ENCODE assay signal across 21 mouse cellular contexts in genomic region chr7:24428725-24429124, GRCm38 (mm10). TPM values are rescaled to one million over a fixed set of nuclear protein-coding genes. Genes with fewer than 3 reads are reported as not detected.
DNase-seq lines count a peak whose midpoint lies in the region; ATAC-seq and TF ChIP-seq lines count a peak whose summit lies in the region.
"Had no signal": no experiment of that assay in that cellular context is flagged by ENCODE, and none has a peak within 500 bp of the region (broad histone marks: within the 10 kb centered on the region; RNA-seq: fewer than 3 reads in every experiment).

No protein-coding gene starts in this region.

- WGBS in cerebellum, adult 2 months = 78% methylated on average over 5 of the region's 5 CpGs
- 83% methylated on average over 5 of the region's 5 CpGs for WGBS in forebrain, embryonic 14.5 days
- 89% methylated on average over 5 of the region's 5 CpGs for WGBS in forebrain, embryonic 10.5 days

- no peak overlapping the region for H3K4me3 ChIP-seq in cerebellum, adult 2 months (replicated peaks; ENCODE audit: insufficient read depth, low read depth, low read length)
- H3K4me3 ChIP-seq in forebrain, embryonic 14.5 days (ENCODE audit: low read depth, low read length) = no peak overlapping the region
- H3K4me3 ChIP-seq in forebrain, embryonic 10.5 days = no peak overlapping the region
- no peak overlapping the region for H3K4me3 ChIP-seq in gastrocnemius, adult 2 months
- no peak overlapping the region for H3K4me3 ChIP-seq in myocyte
- H3K4me3 ChIP-seq: embryonic facial prominence, embryonic 13.5 days; heart, embryonic 13.5 days had no signal

- intact Hi-C loops in gastrocnemius, adult 2 months (cut with DNase I) = no loop called here

- no peak overlapping the region for H3K9ac ChIP-seq in forebrain, embryonic 14.5 days (ENCODE audit: low read length)
- H3K9ac ChIP-seq: embryonic facial prominence, embryonic 13.5 days had no signal

- ATAC-seq in forebrain, embryonic 14.5 days = no peak

- peaks cover under 1% of the 10 kb centered on the region; the same call in 1 of the 2 replicates for H3K36me3 ChIP-seq in forebrain, embryonic 14.5 days (ENCODE audit: control insufficient read depth, insufficient read depth, low read length)
- H3K36me3 ChIP-seq in forebrain, embryonic 10.5 days (replicated peaks) = no peaks in the 10 kb centered on the region
- no peaks in the 10 kb centered on the region for H3K36me3 ChIP-seq in myocyte (ENCODE audit: control insufficient read depth, insufficient read depth)
- H3K36me3 ChIP-seq: heart, embryonic 13.5 days had no signal

- H3K79me2 ChIP-seq in myocyte (ENCODE audit: control insufficient read depth, insufficient read depth) = no peaks in the 10 kb centered on the region

- H3K27ac ChIP-seq in cerebellum, adult 2 months (ENCODE audit: insufficient read depth, low read length) = peak overlapping the region; percentile 52; the same call in 1 of the 2 replicates
- H3K27ac ChIP-seq in forebrain, embryonic 14.5 days (ENCODE audit: low read depth, low read length) = peak overlapping the region; percentile 56; the same call in 1 of the 2 replicates
- H3K27ac ChIP-seq in forebrain, embryonic 10.5 days = no peak overlapping the region
- peak overlapping the region; percentile 87 for H3K27ac ChIP-seq in gastrocnemius, adult 2 months
- H3K27ac ChIP-seq: embryonic facial prominence, embryonic 13.5 days had no signal

- peak in 1 of 2 experiments; percentile 35 for DNase-seq in cerebellum, adult 2 months
- no peak for DNase-seq in cerebellum, adult 8-10 months
- no peak for DNase-seq in forebrain, embryonic 14.5 days (ENCODE audit: low spot score)
- DNase-seq in forebrain, embryonic 10.5 days (ENCODE audit: extremely low spot score, low spot score) = no peak
- no peak for DNase-seq in gastrocnemius, adult 2 months
- DNase-seq in gastrocnemius, postnatal 4 days (ENCODE audit: low spot score in 2 of 2) = no peak
- DNase-seq: gastrocnemius, postnatal 14 days; kidney, adult 11 months; kidney, adult 9 months had no signal

- TF ChIP-seq POLR2A in cerebellum, adult 2 months (IDR thresholded peaks at IDR 0.05; ENCODE audit: borderline replicate concordance, insufficient read depth, low read length) = no peak
- TF ChIP-seq POLR2A in myocyte (IDR thresholded peaks at IDR 0.05; ENCODE audit: insufficient read length, low read depth) = no peak

- no peak overlapping the region for H3ac ChIP-seq in myocyte (ENCODE audit: control insufficient read depth, insufficient read length)

- H3K9me3 ChIP-seq in forebrain, embryonic 14.5 days (replicated peaks; ENCODE audit: control insufficient read depth, low read length) = no peaks in the 10 kb centered on the region
- peaks cover 20% of the 10 kb centered on the region for H3K9me3 ChIP-seq in forebrain, embryonic 10.5 days
- H3K9me3 ChIP-seq: heart, embryonic 13.5 days had no signal

- no peaks in the 10 kb centered on the region for H3K27me3 ChIP-seq in cerebellum, adult 2 months (ENCODE audit: control insufficient read depth, insufficient read depth, low read length)
- H3K27me3 ChIP-seq in forebrain, embryonic 14.5 days (replicated peaks; ENCODE audit: control insufficient read depth, insufficient read depth, low read length) = no peaks in the 10 kb centered on the region
- peaks cover 18% of the 10 kb centered on the region for H3K27me3 ChIP-seq in forebrain, embryonic 10.5 days (ENCODE audit: poor library complexity, severe bottlenecking)
- no peaks in the 10 kb centered on the region for H3K27me3 ChIP-seq in myocyte (ENCODE audit: control insufficient read depth, insufficient read depth, insufficient read length)

- H3K4me1 ChIP-seq in cerebellum, adult 2 months (ENCODE audit: control insufficient read depth, insufficient read depth, low read length) = peaks cover 71% of the 10 kb centered on the region
- no peaks in the 10 kb centered on the region for H3K4me1 ChIP-seq in forebrain, embryonic 14.5 days (ENCODE audit: control insufficient read depth, insufficient read depth, low read length)
- no peaks in the 10 kb centered on the region for H3K4me1 ChIP-seq in forebrain, embryonic 10.5 days
- H3K4me1 ChIP-seq: embryonic facial prominence, embryonic 13.5 days had no signal

- no peak for TF ChIP-seq CTCF in cerebellum, adult 2 months (IDR thresholded peaks at IDR 0.05; ENCODE audit: borderline replicate concordance, insufficient read depth, low read depth, low read length)
- TF ChIP-seq CTCF in gastrocnemius, adult 2 months (IDR thresholded peaks at IDR 0.05) = no peak

- H3K4me2 ChIP-seq in forebrain, embryonic 14.5 days (ENCODE audit: low read length) = no peak overlapping the region
- peak overlapping the region; percentile 51 for H3K4me2 ChIP-seq in myocyte (ENCODE audit: low read depth)
- H3K4me2 ChIP-seq: embryonic facial prominence, embryonic 13.5 days; heart, embryonic 13.5 days had no signal

TF ChIP-seq in myocyte, 11 proteins besides CTCF, POLR2A, EP300 and RAD21:
- TF ChIP-seq TCF12 (IDR thresholded peaks at IDR 0.05; ENCODE audit: insufficient read depth, poor library complexity, severe bottlenecking) (no peak), USF1 (IDR thresholded peaks at IDR 0.05; ENCODE audit: low read depth) (no peak), CEBPB (IDR thresholded peaks at IDR 0.05; ENCODE audit: insufficient read depth, poor library complexity, severe bottlenecking) (no peak), SRF (IDR thresholded peaks at IDR 0.05; ENCODE audit: control insufficient read depth, insufficient read length, low read depth) (no peak), MAX (IDR thresholded peaks at IDR 0.05; ENCODE audit: low read depth) (no peak), MYOD1 (IDR thresholded peaks at IDR 0.05; ENCODE audit: control insufficient read depth in 1 of 3, insufficient read length in 2 of 3, low read depth in 2 of 3) (no peak), E2F4 (IDR thresholded peaks at IDR 0.05; ENCODE audit: insufficient read depth) (no peak), POLR2AphosphoS2 (IDR thresholded peaks at IDR 0.05; ENCODE audit: insufficient read length, low read depth) (no peak)

RNA-seq across cellular contexts. Expression of gene Irgc1, which starts 23.4 kb away (rescaled TPM):
- not detected in 2 replicates for polyA plus RNA-seq in cerebellum, adult 2 months (2012; rRNA removed)
- polyA plus RNA-seq in forebrain, embryonic 14.5 days (2014; fragmentation: Nextera tagmentation; extraction: Ambion mirVana) = not detected in 2 replicates
- polyA plus RNA-seq in forebrain, embryonic 10.5 days (2016; fragmentation: Nextera tagmentation; extraction: Ambion mirVana) = not detected in 2 replicates
- not detected for total RNA-seq in gastrocnemius, adult 2 months (2021)
- under 1 TPM; 0.26 to 0.52 TPM for total RNA-seq in gastrocnemius, postnatal 4 days (2021)
- 0.32 TPM for polyA plus RNA-seq in myocyte (2012; fragmentation: generic; extraction: Trizol)
- total RNA-seq: adrenal gland, postnatal 4 days; granulocyte monocyte progenitor cell, adult 5-6 weeks; heart, postnatal 36 days; hindbrain, postnatal 0 days; MEL had no signal
- polyA plus RNA-seq: brain, embryonic 14.5 days; embryonic facial prominence, embryonic 13.5 days; heart, embryonic 13.5 days; heart, postnatal 0 days; hindbrain, embryonic 11.5 days; hindbrain, postnatal 0 days; intestine, embryonic 14.5 days had no signal

RNA-seq across cellular contexts. Expression of gene Smg9, which starts 29.3 kb away (rescaled TPM):
- polyA plus RNA-seq in cerebellum, adult 2 months (2012; rRNA removed) = 89.3 and 95.5 TPM in 2 replicates
- polyA plus RNA-seq in forebrain, embryonic 14.5 days (2014; fragmentation: Nextera tagmentation; extraction: Ambion mirVana) = 23.4 and 26.1 TPM in 2 replicates
- 26.5 and 28.5 TPM in 2 replicates for polyA plus RNA-seq in forebrain, embryonic 10.5 days (2016; fragmentation: Nextera tagmentation; extraction: Ambion mirVana)
- 10 to 100 TPM in 1 of 2 experiments, 1 to 10 TPM in 1; 9.4 to 10.2 TPM for total RNA-seq in gastrocnemius, adult 2 months (2021)
- total RNA-seq in gastrocnemius, postnatal 4 days (2021) = 10 to 100 TPM; 18.1 to 21.1 TPM
- 17.4 TPM for polyA plus RNA-seq in myocyte (2012; fragmentation: generic; extraction: Trizol)

RNA-seq across cellular contexts. Expression of gene Plaur, which starts 33.6 kb away (rescaled TPM):
- polyA plus RNA-seq in cerebellum, adult 2 months (2012; rRNA removed) = 0.79 and 0.97 TPM in 2 replicates
- polyA plus RNA-seq in forebrain, embryonic 14.5 days (2014; fragmentation: Nextera tagmentation; extraction: Ambion mirVana) = 1.4 and 2.0 TPM in 2 replicates
- 1.1 and 1.3 TPM in 2 replicates for polyA plus RNA-seq in forebrain, embryonic 10.5 days (2016; fragmentation: Nextera tagmentation; extraction: Ambion mirVana)
- 1 to 10 TPM in 1 of 2 experiments, under 1 TPM in 1; 0.89 to 1.3 TPM for total RNA-seq in gastrocnemius, adult 2 months (2021)
- total RNA-seq in gastrocnemius, postnatal 4 days (2021) = 1 to 10 TPM; 2.5 to 3.7 TPM
- 32.5 TPM for polyA plus RNA-seq in myocyte (2012; fragmentation: generic; extraction: Trizol)

RNA-seq across cellular contexts. Expression of gene Cadm4, which starts 53.1 kb away (rescaled TPM):
- polyA plus RNA-seq in cerebellum, adult 2 months (2012; rRNA removed) = 285 and 312 TPM in 2 replicates
- 26.3 and 29.0 TPM in 2 replicates for polyA plus RNA-seq in forebrain, embryonic 14.5 days (2014; fragmentation: Nextera tagmentation; extraction: Ambion mirVana)
- 9.3 and 10.0 TPM in 2 replicates for polyA plus RNA-seq in forebrain, embryonic 10.5 days (2016; fragmentation: Nextera tagmentation; extraction: Ambion mirVana)
- total RNA-seq in gastrocnemius, adult 2 months (2021) = 1 to 10 TPM; 2.4 to 2.8 TPM
- 10 to 100 TPM; 18.6 to 21.3 TPM for total RNA-seq in gastrocnemius, postnatal 4 days (2021)
- 54.4 TPM for polyA plus RNA-seq in myocyte (2012; fragmentation: generic; extraction: Trizol)
- total RNA-seq: granulocyte monocyte progenitor cell, adult 5-6 weeks had no signal

RNA-seq across cellular contexts. Expression of gene Kcnn4, which starts 58.7 kb away (rescaled TPM):
- 0.49 and 0.59 TPM in 2 replicates for polyA plus RNA-seq in cerebellum, adult 2 months (2012; rRNA removed)
- 0.09 and 0.53 TPM in 2 replicates for polyA plus RNA-seq in forebrain, embryonic 14.5 days (2014; fragmentation: Nextera tagmentation; extraction: Ambion mirVana)
- polyA plus RNA-seq in forebrain, embryonic 10.5 days (2016; fragmentation: Nextera tagmentation; extraction: Ambion mirVana) = 3.8 and 5.1 TPM in 2 replicates
- under 1 TPM; 0.25 to 0.64 TPM for total RNA-seq in gastrocnemius, adult 2 months (2021)
- under 1 TPM; 0.61 to 0.93 TPM for total RNA-seq in gastrocnemius, postnatal 4 days (2021)
- 37.4 TPM for polyA plus RNA-seq in myocyte (2012; fragmentation: generic; extraction: Trizol)

Comparison
In these comparisons a context has a peak if more than half of its experiments do, and no peak if none do; other contexts are left out.
1. RNA of gene Plaur, which starts 33.6 kb away (polyA plus RNA-seq): 32.5 TPM in myocyte (single experiment); 1.4 to 2.0 TPM in forebrain, embryonic 14.5 days, 1.1 to 1.3 TPM in forebrain, embryonic 10.5 days and 0.79 to 0.97 TPM in cerebellum, adult 2 months; every median in the first group is over 10 times any median in the second.